Mouse (Mus musculus) ES-CJ7 (cell line): ENCODE measurements at regions not wholly inside any gene's neighbourhood (a gene's known extent, or its start where the extent isn't known, plus 50 kb on each side); places are given as distances from the start of the nearest gene placed in this dataset.

Experiments
- DNase-seq: peaks from one replicate; pipeline ENCODE4 v3.0.0; 2011; ENCODE audit warnings: low read depth, low spot score

GRCm38 (mm10) chr5:148616426-148616825 lies 63.8 kb upstream of the Ubl3 start:
- no peak for DNase-seq

DNA sequence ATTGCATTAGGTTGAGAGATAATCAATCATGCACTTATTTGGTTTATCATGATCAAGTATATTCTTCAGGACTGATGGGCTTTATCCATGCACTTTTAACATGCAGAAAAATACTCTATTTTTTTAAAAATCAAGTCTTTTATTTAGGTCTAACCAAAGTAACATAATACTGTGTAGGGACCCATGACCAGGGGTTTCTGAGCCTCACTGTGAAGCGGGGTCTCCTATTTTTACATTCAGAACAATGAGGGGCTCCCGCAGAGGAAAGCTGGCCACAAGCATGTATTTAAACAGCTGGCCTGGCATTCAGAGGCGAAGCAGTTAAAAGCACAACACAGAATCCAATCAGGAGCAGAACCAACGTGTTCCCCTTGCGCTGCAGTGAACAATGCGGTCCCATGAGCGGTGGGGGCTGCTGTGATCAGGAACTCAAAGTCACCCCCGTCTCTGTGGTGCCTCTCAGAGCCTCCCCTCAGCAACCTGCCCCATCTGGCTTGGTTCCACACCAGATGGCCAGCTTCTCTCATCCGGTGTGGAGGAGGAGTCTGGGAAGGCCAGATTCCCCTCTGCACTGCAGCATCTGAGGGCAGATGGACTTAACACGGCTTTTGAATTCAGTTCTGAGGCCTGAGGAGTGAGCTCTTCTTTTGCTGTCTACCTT lies 63.2 kb upstream of the Ubl3 start:
- no peak for DNase-seq

DNA sequence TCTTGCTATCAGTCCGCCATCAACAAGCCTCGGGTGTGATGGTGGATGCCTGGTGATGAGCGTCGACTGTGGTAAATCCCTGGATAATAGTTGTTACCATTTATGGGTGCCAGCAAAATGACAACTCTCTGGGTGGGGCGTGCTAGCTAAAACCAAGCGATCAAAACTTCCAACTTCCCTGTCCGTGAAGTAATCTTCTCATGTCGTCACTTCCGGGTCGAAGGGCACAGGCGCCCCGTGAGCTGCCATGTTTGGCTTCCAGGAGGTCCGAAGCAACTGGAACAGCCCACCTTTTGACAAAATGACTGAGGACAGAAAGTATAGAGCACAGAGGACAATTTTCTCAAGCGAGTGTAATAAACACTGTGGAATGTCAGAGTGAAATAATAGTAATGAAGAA lies 62.5 kb upstream of the Ubl3 start:
- no peak for DNase-seq

DNA sequence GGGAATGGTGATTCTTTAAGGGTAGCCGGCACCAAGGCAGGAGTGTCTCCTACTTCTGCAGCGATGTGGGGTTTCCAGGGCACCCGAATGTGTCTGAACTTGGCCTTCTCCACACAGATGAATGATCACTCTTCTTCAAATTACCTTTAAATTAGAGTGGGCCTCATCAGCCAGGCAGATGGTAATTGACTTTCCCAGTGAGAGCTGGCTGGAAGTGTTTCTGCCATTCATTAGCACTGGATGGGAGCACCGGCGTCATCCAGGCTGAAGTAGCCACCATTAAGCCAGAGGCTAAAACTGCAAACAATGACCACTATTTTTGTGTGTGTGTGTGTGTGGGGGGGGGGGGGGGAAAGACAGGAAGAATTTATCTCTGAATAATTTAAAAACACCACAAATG lies 58.7 kb upstream of the Ubl3 start:
- no peak for DNase-seq

GRCm38 (mm10) chr5:148609506-148609880 lies 56.9 kb upstream of the Ubl3 start:
- DNase-seq = no peak

GRCm38 (mm10) chr5:148608857-148609505 lies 56.4 kb upstream of the Ubl3 start:
- no peak for DNase-seq

DNA sequence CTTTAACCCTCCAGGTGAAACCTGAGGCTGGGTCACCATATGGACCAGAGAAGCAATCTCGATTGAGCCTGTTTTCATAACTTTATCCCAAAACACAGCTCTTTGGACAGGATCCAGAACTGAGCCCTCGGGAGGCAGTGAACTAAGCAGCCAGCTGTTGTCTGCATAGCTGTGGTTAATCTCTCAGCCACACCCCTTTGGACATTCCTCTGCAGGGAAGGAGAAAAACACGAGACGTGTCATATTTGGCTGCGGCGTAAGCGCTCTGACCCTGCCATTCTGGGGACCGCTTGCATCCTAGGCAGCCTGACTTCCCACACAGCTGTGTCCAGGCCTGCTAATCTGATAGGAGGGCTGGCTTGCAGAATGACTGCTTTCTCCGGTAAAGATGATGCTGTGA lies 55.6 kb upstream of the Ubl3 start:
- DNase-seq = peak; percentile 45

- DNase-seq = no peak
Observed at GRCm38 (mm10) chr5:148605730-148606129, 53.1 kb upstream of the Ubl3 start.
